Mouse (Mus musculus): ENCODE results near the gene Gabrg3.

DNA sequence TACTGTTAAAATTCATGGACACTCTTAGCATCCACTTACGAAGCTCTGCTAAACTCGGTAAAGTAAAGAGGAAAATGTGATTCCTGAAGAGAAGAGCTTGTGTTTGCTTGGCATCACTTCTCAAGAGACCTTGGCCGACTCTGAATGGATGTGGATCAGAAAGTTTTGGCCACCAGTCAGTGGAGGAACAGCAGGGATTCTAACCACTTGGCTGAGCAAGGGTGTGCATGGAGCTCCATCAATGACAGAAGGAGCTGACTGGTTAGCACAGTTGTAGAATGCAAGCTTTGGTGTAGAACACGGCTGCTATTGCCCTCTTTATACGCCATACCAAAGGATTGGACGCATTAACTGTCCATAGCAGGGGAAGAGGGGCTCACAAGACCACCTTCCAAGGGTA, 93.4 kb downstream of the Gabrg3 start:
- TF ChIP-seq POLR2A (IDR thresholded peaks at IDR 0.05; ENCODE audit: insufficient read depth, low read length) (no peak), CTCF (IDR thresholded peaks at IDR 0.05; ENCODE audit: low read depth, low read length) (no peak)
